Mouse (Mus musculus) embryonic fibroblast, embryonic 13.5 days (primary cell): Measurements from ENCODE around the gene Bag3.

Experiments used
- CTCF ChIP-seq: IDR thresholded peaks from 2 replicates; pipeline ENCODE4 v1.5.1; 2011; ENCODE audit warnings: mild to moderate bottlenecking, control low read depth, low read length, moderate library complexity, borderline replicate concordance; ENCODE audit not compliant: insufficient read depth
- POLR2A ChIP-seq: IDR thresholded peaks from 2 replicates; pipeline ENCODE4 v1.6.1; 2011; ENCODE audit warnings: low read depth, mild to moderate bottlenecking, control low read depth, low read length, moderate library complexity

- TF ChIP-seq CTCF = no peak
- no peak for TF ChIP-seq POLR2A
These were observed 60.0 kb downstream of the Bag3 start for GRCm38 (mm10) chr7:128583213-128583948.
